In genomic region chr11:67052321-67052952, GRCm38 (mm10) we compare ENCODE assay signal across 8 mouse cellular contexts. TPM values are rescaled to one million over a fixed set of nuclear protein-coding genes. Genes with fewer than 3 reads are reported as not detected.
A peak's percentile ranks its signal among the peaks of the same experiment; 100 is the strongest.
DNase-seq lines count a peak whose midpoint lies in the region; ATAC-seq lines count a peak whose summit lies in the region.

Adprm (minus strand) TSS chr11:67052594.
Sco1 (plus strand) TSS chr11:67052670.

- H3K4me3 ChIP-seq in lung, embryonic 16.5 days (ENCODE audit: low read length) = peak within 1 kb of the TSS; percentile 98

- H3K4me1 ChIP-seq in lung, embryonic 16.5 days (replicated peaks; ENCODE audit: control insufficient read depth, insufficient read depth, low read length) = peaks cover 12% of the 10 kb centered on the region

- ATAC-seq in hematopoietic stem cell, adult 5-6 weeks (replicated peaks in 1 of 2; ENCODE audit: insufficient read depth in 1 of 2, low FRiP score in 2 of 2, low TSS enrichment in 1 of 2, low read depth in 1 of 2, poor library complexity in 2 of 2, severe bottlenecking in 2 of 2) = peak; percentile 99
- peak; percentile 96 for ATAC-seq in lung, embryonic 16.5 days (ENCODE audit: low read depth)

- H3K27ac ChIP-seq in lung, embryonic 16.5 days (ENCODE audit: low read length) = peak within 1 kb of the TSS; percentile 91

- peak; percentile 84 for DNase-seq in MEL-GATA-1-ER (ENCODE audit: extremely low read depth, low read depth)
- peak; percentile 82 for DNase-seq in cerebellum, adult 8-10 months
- peak; percentile 80 for DNase-seq in forelimb bud, embryonic 11.5 days (ENCODE audit: low read depth, low spot score)
- peak; percentile 73 for DNase-seq in layer of hippocampus, adult 9-10 months (ENCODE audit: low spot score)
- DNase-seq in ovary, postnatal 10 days (ENCODE audit: low spot score) = peak; percentile 75
- DNase-seq in thymus, postnatal 10 days (ENCODE audit: low spot score in 2 of 2) = peak; percentile 66 to 74

- WGBS in lung, embryonic 16.5 days = under 1% methylated on average over 49 of the region's 50 CpGs

- H3K9me3 ChIP-seq in lung, embryonic 16.5 days (ENCODE audit: control insufficient read depth, low read length) = no peaks in the 10 kb centered on the region

- peaks cover 13% of the 10 kb centered on the region for H3K36me3 ChIP-seq in lung, embryonic 16.5 days (ENCODE audit: control insufficient read depth, insufficient read depth, low read length)

- no peaks in the 10 kb centered on the region for H3K27me3 ChIP-seq in lung, embryonic 16.5 days (ENCODE audit: control insufficient read depth, insufficient read depth, low read depth, low read length)

- H3K4me2 ChIP-seq in lung, embryonic 16.5 days (ENCODE audit: low read depth, low read length) = peak within 1 kb of the TSS; percentile 71

- H3K9ac ChIP-seq in lung, embryonic 16.5 days (ENCODE audit: low read length) = peak within 1 kb of the TSS; percentile 93

RNA-seq across cellular contexts. Expression of gene Adprm, which starts in this region (rescaled TPM):
- total RNA-seq in hematopoietic stem cell, adult 5-6 weeks (2017) = 11.7 and 13.2 TPM in 2 replicates
- 29.1 and 29.2 TPM in 2 replicates for polyA plus RNA-seq in lung, embryonic 16.5 days (2015; fragmentation: Nextera tagmentation; extraction: Ambion mirVana)

RNA-seq across cellular contexts. Expression of gene Sco1, which starts in this region (rescaled TPM):
- 25.6 and 29.5 TPM in 2 replicates for total RNA-seq in hematopoietic stem cell, adult 5-6 weeks (2017)
- polyA plus RNA-seq in lung, embryonic 16.5 days (2015; fragmentation: Nextera tagmentation; extraction: Ambion mirVana) = 14.7 and 15.8 TPM in 2 replicates

Comparison
In these comparisons a context has a peak if more than half of its experiments do, and no peak if none do; other contexts are left out.
1. Peak in every context shown above with its lines: DNase-seq, ATAC-seq, H3K4me3 ChIP-seq and H3K27ac ChIP-seq.